8 mouse cellular contexts compared by ENCODE assay signal in the genomic region with DNA sequence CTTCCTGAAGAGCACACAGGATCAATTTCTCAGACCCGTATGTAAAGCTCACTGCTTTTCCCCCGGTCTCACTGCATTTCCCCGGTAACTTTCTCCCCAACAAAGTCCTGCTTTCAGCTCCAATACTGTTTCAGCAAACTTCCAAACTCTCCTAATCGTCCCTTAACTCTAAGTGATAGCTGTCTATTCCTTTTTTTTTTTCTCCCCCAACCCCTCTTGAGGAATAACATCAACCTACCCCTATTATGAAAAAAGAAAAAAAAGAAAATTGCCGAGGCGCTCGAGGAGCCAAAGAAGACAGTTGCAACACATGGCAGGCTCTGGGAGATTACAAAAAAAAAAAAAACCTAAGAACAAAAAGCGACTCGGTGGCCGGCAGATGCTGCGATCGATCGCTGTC. TPM values are rescaled to one million over a fixed set of nuclear protein-coding genes. Genes with fewer than 3 reads are reported as not detected.
DNase-seq lines count a peak whose midpoint lies in the region; ATAC-seq lines count a peak whose summit lies in the region.

No protein-coding gene starts in this region.

- no peak for ATAC-seq in megakaryocyte, adult 5-6 weeks (ENCODE audit: poor library complexity, severe bottlenecking)
- ATAC-seq in embryonic facial prominence, embryonic 13.5 days (ENCODE audit: insufficient number of reproducible peaks, insufficient read depth, low FRiP score, low TSS enrichment, low read depth): no peak
- no peak for ATAC-seq in limb, embryonic 13.5 days (ENCODE audit: low FRiP score, low read depth)
- ATAC-seq in stomach, embryonic 14.5 days (ENCODE audit: insufficient number of reproducible peaks, insufficient read depth, low FRiP score, low read depth): no peak
- no peak for ATAC-seq in megakaryocyte progenitor cell, adult 5-6 weeks (replicated peaks; ENCODE audit: poor library complexity)
- ATAC-seq in cerebellum, adult (ENCODE audit: insufficient number of reproducible peaks, low FRiP score, low TSS enrichment): no peak

- H3K9me3 ChIP-seq in megakaryocyte, embryonic 14.5 days: no peaks in the 10 kb centered on the region
- H3K9me3 ChIP-seq in embryonic facial prominence, embryonic 13.5 days: no peaks in the 10 kb centered on the region
- H3K9me3 ChIP-seq in limb, embryonic 13.5 days: no peaks in the 10 kb centered on the region
- H3K9me3 ChIP-seq in stomach, embryonic 14.5 days (ENCODE audit: control insufficient read depth, low read depth, low read length): no peaks in the 10 kb centered on the region

- under 1% methylated on average over 13 of the region's 13 CpGs for WGBS in embryonic facial prominence, embryonic 13.5 days
- WGBS in limb, embryonic 13.5 days: 0% methylated on average over 13 of the region's 13 CpGs
- under 1% methylated on average over 13 of the region's 13 CpGs for WGBS in stomach, embryonic 14.5 days

- DNase-seq in right cerebral cortex, adult 18-20 months: no peak

- H3K36me3 ChIP-seq in megakaryocyte, embryonic 14.5 days (replicated peaks; ENCODE audit: low read length): peaks cover 23% of the 10 kb centered on the region
- H3K36me3 ChIP-seq in embryonic facial prominence, embryonic 13.5 days: peaks cover 15% of the 10 kb centered on the region
- H3K36me3 ChIP-seq in limb, embryonic 13.5 days: peaks cover 15% of the 10 kb centered on the region
- peaks cover 10% of the 10 kb centered on the region; the same call in 1 of the 2 replicates for H3K36me3 ChIP-seq in stomach, embryonic 14.5 days (ENCODE audit: control insufficient read depth, insufficient read depth, low read length)

- H3K27me3 ChIP-seq in megakaryocyte, embryonic 14.5 days (replicated peaks): no peaks in the 10 kb centered on the region
- H3K27me3 ChIP-seq in embryonic facial prominence, embryonic 13.5 days: no peaks in the 10 kb centered on the region
- no peaks in the 10 kb centered on the region for H3K27me3 ChIP-seq in limb, embryonic 13.5 days
- no peaks in the 10 kb centered on the region for H3K27me3 ChIP-seq in stomach, embryonic 14.5 days (ENCODE audit: control insufficient read depth, insufficient read depth, low read length)

- peak overlapping the region; percentile 63 for H3K4me2 ChIP-seq in embryonic facial prominence, embryonic 13.5 days
- H3K4me2 ChIP-seq in limb, embryonic 13.5 days (replicated peaks): peak overlapping the region; percentile 74
- H3K4me2 ChIP-seq in stomach, embryonic 14.5 days (replicated peaks; ENCODE audit: low read depth, low read length): peak overlapping the region; percentile 88

- peaks cover 24% of the 10 kb centered on the region for H3K4me1 ChIP-seq in megakaryocyte, embryonic 14.5 days
- H3K4me1 ChIP-seq in embryonic facial prominence, embryonic 13.5 days: peaks cover 6% of the 10 kb centered on the region
- H3K4me1 ChIP-seq in limb, embryonic 13.5 days: peaks cover 13% of the 10 kb centered on the region
- H3K4me1 ChIP-seq in stomach, embryonic 14.5 days (ENCODE audit: control insufficient read depth, insufficient read depth, low read length): 0 out of 2 replicates have a peak, but pooled peaks cover 2% of the 10 kb centered on the region

- H3K4me3 ChIP-seq in megakaryocyte, embryonic 14.5 days (replicated peaks): peak overlapping the region; percentile 99
- H3K4me3 ChIP-seq in embryonic facial prominence, embryonic 13.5 days: peak overlapping the region; percentile 86
- H3K4me3 ChIP-seq in limb, embryonic 13.5 days: peak overlapping the region; percentile 85
- peak overlapping the region; percentile 85 for H3K4me3 ChIP-seq in stomach, embryonic 14.5 days (ENCODE audit: low read depth, low read length)

- H3K27ac ChIP-seq in embryonic facial prominence, embryonic 13.5 days: peak overlapping the region; percentile 92
- H3K27ac ChIP-seq in limb, embryonic 13.5 days: no peak overlapping the region
- H3K27ac ChIP-seq in stomach, embryonic 14.5 days (ENCODE audit: low read length): peak overlapping the region; percentile 85; the same call in 1 of the 2 replicates

- H3K9ac ChIP-seq in embryonic facial prominence, embryonic 13.5 days: peak overlapping the region; percentile 92
- H3K9ac ChIP-seq in limb, embryonic 13.5 days: peak overlapping the region; percentile 94
- peak overlapping the region; percentile 85 for H3K9ac ChIP-seq in stomach, embryonic 14.5 days (replicated peaks; ENCODE audit: low read depth, low read length)

RNA-seq across cellular contexts. Expression of a gene that starts 1.0 kb away (rescaled TPM):
- 0.36 and 1.1 TPM in 2 replicates for polyA plus RNA-seq in megakaryocyte, embryonic 14.5 days (2012; ENCODE audit: insufficient read depth, low replicate concordance)
- 47.0 and 47.1 TPM in 2 replicates for total RNA-seq in megakaryocyte, adult 5-6 weeks (2015)
- 11.2 and 15.5 TPM in 2 replicates for total RNA-seq in megakaryocyte, adult 5-6 weeks (2017)
- 28.0 and 29.0 TPM in 2 replicates for polyA plus RNA-seq in embryonic facial prominence, embryonic 13.5 days (2015; fragmentation: Nextera tagmentation; extraction: Ambion mirVana)
- polyA plus RNA-seq in limb, embryonic 13.5 days (2015; fragmentation: Nextera tagmentation; extraction: Ambion mirVana): 25.5 and 27.3 TPM in 2 replicates
- 20.3 and 23.9 TPM in 2 replicates for polyA plus RNA-seq in stomach, embryonic 14.5 days (2014; fragmentation: Nextera tagmentation; extraction: Ambion mirVana)
- 68.6 TPM in 2 replicates for total RNA-seq in megakaryocyte progenitor cell, adult 5-6 weeks (2015)
- total RNA-seq in megakaryocyte progenitor cell, adult 5-6 weeks (2017): 8.0 and 17.6 TPM in 2 replicates

RNA-seq across cellular contexts. Expression of a gene that starts 14.4 kb away (rescaled TPM):
- polyA plus RNA-seq in megakaryocyte, embryonic 14.5 days (2012; ENCODE audit: insufficient read depth, low replicate concordance): 5.9 and 98.3 TPM in 2 replicates
- total RNA-seq in megakaryocyte, adult 5-6 weeks (2015): 81.5 and 98.7 TPM in 2 replicates
- 21.5 and 22.3 TPM in 2 replicates for total RNA-seq in megakaryocyte, adult 5-6 weeks (2017)
- polyA plus RNA-seq in embryonic facial prominence, embryonic 13.5 days (2015; fragmentation: Nextera tagmentation; extraction: Ambion mirVana): 111 and 122 TPM in 2 replicates
- polyA plus RNA-seq in limb, embryonic 13.5 days (2015; fragmentation: Nextera tagmentation; extraction: Ambion mirVana): 103 and 118 TPM in 2 replicates
- polyA plus RNA-seq in stomach, embryonic 14.5 days (2014; fragmentation: Nextera tagmentation; extraction: Ambion mirVana): 73.2 and 77.6 TPM in 2 replicates
- 82.6 and 87.7 TPM in 2 replicates for total RNA-seq in megakaryocyte progenitor cell, adult 5-6 weeks (2015)
- total RNA-seq in megakaryocyte progenitor cell, adult 5-6 weeks (2017): 31.9 and 37.4 TPM in 2 replicates

Comparison
In these comparisons a context has a peak if more than half of its experiments do, and no peak if none do; other contexts are left out.
1. RNA of a gene that starts 1.0 kb away (polyA plus RNA-seq): 28.0 to 29.0 TPM in embryonic facial prominence, embryonic 13.5 days, 25.5 to 27.3 TPM in limb, embryonic 13.5 days and 20.3 to 23.9 TPM in stomach, embryonic 14.5 days; 0.36 to 1.1 TPM in megakaryocyte, embryonic 14.5 days; every median in the first group is over 10 times any median in the second.
2. Peak in every context shown above with its lines, with median percentiles within 50 percentile points of each other: H3K4me3 ChIP-seq, H3K4me2 ChIP-seq and H3K9ac ChIP-seq.